Mouse (Mus musculus) kidney, postnatal 4 days (tissue): Measurements from ENCODE around the gene Olfr1313.
"Not testable (repeated sequence)": the region's sequence is repeated elsewhere in the genome, so short reads cannot be mapped to it uniquely, and the experiment has no call there.

ENCODE experiments used
- DNase-seq, 2 experiments: peaks; one replicate each; pipeline ENCODE4 v3.0.0; 2021; ENCODE audit warnings: mixed read lengths in 2 of 2

Olfr1313 gene

GRCm38 (mm10) chr2:112077743-112078142 is at the start of gene Olfr1313:
TSS of gene Olfr1313 (minus strand) at chr2:112077843.
- DNase-seq: no peak

DNA sequence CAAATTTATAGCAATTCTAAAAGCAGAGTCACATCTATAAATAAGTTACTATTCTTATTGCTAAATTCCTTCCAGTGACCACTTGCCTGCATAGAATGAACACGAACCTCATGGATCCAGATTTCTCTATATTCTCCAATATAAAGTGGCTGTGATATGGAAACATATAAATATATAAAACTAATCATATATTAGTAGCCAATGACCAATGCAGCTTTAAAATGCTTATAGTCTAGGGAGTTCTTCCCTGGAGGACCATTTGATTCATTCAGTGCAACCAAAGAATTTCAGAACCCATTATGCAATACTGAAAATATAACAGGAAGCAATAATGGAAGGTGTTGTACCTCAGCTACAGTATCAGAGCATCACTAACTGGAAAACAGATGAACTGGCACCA is 37.7 kb upstream of the Olfr1313 start, which contains the start of gene Olfr1315-ps1:
Gene Olfr1315-ps1, minus strand, starts transcription at position 101 of the 400 bp plus-strand sequence.
- no peak for DNase-seq

DNA sequence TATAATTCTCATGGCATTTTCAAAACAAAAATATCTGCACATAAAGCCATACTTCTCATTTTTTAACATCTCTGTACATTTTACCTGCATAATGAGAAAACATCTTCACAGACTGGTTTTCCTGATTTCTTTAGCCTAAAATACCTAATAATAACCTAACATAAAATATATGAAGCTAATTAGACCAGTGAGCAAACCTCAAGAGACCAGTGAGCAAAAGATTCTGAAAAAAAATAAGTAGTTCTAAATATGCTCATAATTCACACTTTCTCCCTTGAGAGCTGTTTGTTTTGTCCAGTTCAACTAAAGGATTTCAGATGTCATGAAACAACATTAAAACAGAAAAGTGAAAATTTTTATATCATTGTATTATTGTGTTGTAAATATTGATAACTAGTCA is 19.0 kb upstream of the Olfr1313 start, which contains the start of gene Olfr1314:
Gene Olfr1314, minus strand, starts transcription at position 101 of the 400 bp plus-strand sequence.
- no peak for DNase-seq

DNA sequence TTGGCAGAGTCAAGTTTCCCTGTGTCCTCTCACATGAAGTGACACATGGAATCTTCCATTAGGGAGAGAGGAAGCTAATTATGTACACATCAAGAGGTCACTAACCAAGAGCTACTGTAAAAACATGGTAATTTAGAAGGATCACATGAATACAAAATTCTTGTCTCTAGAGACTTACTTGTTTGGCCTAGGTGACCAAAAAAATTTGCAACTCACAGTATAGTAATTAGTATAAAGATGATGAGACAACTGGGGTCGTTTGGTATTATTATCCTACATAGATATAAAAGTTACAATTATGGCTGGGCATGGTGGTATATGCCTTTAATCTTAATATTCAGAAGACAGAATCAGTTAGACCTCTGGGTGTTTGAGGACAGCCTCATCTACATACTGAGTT is 27.5 kb downstream of the Olfr1313 start, which contains the start of gene Olfr1312:
Gene Olfr1312, minus strand, starts transcription at position 101 of the 400 bp plus-strand sequence.
- no peak for DNase-seq

DNA sequence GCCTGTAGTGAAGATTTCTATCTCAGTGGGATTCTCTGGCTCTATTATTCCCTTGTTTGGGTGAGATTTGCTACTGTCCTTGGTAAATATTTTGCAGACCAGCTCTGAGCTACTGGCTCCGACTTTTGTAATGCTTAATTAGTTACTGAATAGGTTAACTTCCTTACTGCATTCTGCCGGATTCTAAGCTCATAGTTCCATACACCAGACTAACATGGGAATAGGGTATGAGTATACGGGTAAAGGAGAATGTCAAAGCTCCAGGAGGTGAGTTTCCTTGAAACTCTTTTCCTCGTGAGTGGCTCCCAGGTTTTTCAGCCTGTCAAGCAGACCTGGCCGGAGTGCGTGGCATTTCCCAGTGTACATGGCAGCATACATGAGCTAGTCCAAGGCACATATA is 50.7 kb downstream of the Olfr1313 start:
- DNase-seq: not testable (repeated sequence)

GRCm38 (mm10) chr2:112024312-112024711 is 53.3 kb downstream of the Olfr1313 start, which contains the start of gene Olfr1311:
TSS of gene Olfr1311 (minus strand) at chr2:112024412.
- no peak for DNase-seq
